Mouse (Mus musculus) embryonic stem cell, embryonic (primary cell): ENCODE data around the gene Plrg1.

Source experiments
- CTCF ChIA-PET, 4 experiments: fragments of 300-600 bp in 2 of 4; fragments of 350-600 bp in 2 of 4; sonication (Branson Sonifier 250); formaldehyde crosslinking; loops; one replicate each; lab custom pipeline; 2022; ENCODE audit warnings: inconsistent platforms in 2 of 4; lab: Charles Lee
- POLR2A ChIA-PET, 4 experiments: fragments of 300-600 bp in 2 of 4; fragments of 350-600 bp in 2 of 4; sonication (Branson Sonifier 250); formaldehyde crosslinking; loops; one replicate each; lab custom pipeline; 2022; ENCODE audit warnings: antibody characterized with exemption in 4 of 4, inconsistent platforms in 1 of 4; lab: Charles Lee

Plrg1 gene

GRCm38 (mm10) chr3:83055281-83056038 is at the start of gene Plrg1:
TSS of gene Plrg1 (plus strand) at chr3:83055522.
- CTCF ChIA-PET, result interaction anchor here in 2 of 4 experiments (0.8 to 4.2 kb wide), 12 partner anchors 12 to 178 kb away, joined by 3 to 34 read pairs (median 3); partner anchors contain the start of gene Fgg (in 1 of the 2)
- POLR2A ChIA-PET, result interaction anchor here in 3 of 4 experiments (0.6 to 1.8 kb wide), 25 partner anchors 10 to 694 kb away, joined by 3 to 18 read pairs (median 4); partner anchors contain the start of genes Fgg (in 2 of the 3) and Fga (in 1 of the 3)

GRCm38 (mm10) chr3:83007557-83007956 is 47.8 kb upstream of the Plrg1 start, which contains the start of gene Fgg:
TSS of gene Fgg (plus strand) at chr3:83007724.
- POLR2A ChIA-PET, result interaction anchor here (0.6 to 1.5 kb wide), 12 partner anchors 12 to 1444 kb away, joined by 3 to 9 read pairs (median 4); partner anchors contain the start of gene Plrg1 (in 2 of the 4)
- CTCF ChIA-PET, result interaction anchor here (0.6 to 1.1 kb wide), 11 partner anchors 9 to 239 kb away, joined by 3 to 10 read pairs (median 4); partner anchors contain the start of gene Plrg1 (in 1 of the 4)

DNA sequence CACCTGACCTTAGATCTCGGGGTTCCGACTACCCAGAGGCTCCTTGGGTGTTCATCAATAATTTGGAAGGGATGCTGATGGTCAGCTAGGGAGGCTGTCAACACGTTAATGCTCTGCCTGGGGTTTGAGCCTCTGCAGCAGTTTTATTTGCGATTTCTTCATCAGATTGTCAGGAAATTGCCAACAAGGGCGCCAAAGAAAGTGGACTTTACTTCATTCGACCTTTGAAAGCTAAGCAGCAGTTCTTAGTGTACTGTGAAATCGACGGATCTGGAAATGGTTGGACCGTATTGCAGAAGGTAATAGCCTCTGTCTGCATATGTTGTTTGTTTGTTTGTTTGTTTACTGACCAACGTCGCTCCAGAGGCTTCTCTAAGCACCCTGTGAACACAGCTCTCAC is 45.0 kb upstream of the Plrg1 start:
- ChIA-PET CTCF (interaction anchor here in 1 of 4 experiments (2.0 kb wide), 1 partner anchor 11 kb away, joined by 5 read pairs; no protein-coding TSS in a partner anchor), POLR2A (interaction anchor here in 1 of 4 experiments (0.7 kb wide), 1 partner anchor 895 kb away, joined by 3 read pairs; no protein-coding TSS in a partner anchor)

DNA sequence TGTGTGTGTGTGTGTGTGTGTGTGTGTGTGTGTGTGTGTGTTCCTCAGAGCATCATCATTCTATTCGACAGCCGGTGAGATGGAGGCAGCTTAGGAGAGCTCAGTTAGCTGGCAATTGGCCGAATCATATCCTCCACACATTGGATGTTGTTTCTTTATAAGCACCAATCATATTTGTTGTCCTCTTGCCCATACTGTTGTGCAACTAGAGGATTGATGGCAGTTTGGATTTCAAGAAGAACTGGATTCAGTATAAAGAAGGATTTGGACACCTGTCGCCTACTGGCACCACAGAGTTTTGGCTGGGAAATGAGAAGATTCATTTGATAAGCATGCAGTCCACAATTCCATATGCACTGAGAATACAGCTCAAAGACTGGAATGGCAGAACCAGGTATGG is 44.2 kb upstream of the Plrg1 start:
- POLR2A ChIA-PET, result interaction anchor here in 1 of 4 experiments (0.7 kb wide), 1 partner anchor 894 kb away, joined by 3 read pairs; no protein-coding TSS in a partner anchor
- CTCF ChIA-PET, result interaction anchor here in 1 of 4 experiments (2.0 kb wide), 1 partner anchor 12 kb away, joined by 5 read pairs; no protein-coding TSS in a partner anchor

DNA sequence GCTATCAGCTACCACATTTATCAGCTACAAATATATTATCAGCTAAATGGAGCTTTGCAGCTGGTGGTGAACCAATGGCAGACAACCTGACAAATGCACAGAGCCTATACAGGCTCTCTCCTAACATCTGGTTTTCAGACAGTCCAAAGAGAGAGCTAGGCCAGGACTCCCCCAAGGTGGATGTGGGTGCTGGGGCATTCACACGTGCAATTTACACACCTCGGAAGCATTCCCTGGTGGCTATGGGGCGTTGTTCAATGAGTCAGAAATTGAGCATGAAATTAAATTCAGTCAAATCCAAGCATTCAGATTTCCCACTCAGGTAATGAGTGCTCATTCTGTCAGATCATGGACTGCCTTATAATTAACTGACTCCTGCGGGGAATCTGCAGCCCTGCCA is 43.8 kb upstream of the Plrg1 start:
- CTCF ChIA-PET, result no interaction called here
- POLR2A ChIA-PET, result no interaction called here

DNA sequence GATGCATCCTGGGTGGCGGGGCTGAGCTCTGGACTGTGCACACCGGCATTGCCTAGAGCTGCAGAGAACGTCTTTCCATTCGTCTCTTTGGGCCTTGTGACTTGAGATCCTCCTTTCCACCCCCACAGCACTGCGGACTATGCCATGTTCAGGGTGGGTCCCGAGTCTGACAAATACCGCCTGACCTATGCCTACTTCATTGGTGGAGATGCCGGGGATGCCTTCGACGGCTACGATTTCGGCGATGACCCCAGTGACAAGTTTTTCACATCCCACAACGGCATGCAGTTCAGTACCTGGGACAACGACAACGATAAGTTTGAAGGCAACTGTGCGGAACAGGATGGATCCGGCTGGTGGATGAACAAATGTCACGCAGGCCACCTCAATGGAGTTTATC is 42.7 kb upstream of the Plrg1 start:
- CTCF ChIA-PET, result no interaction called here
- POLR2A ChIA-PET, result no interaction called here

DNA sequence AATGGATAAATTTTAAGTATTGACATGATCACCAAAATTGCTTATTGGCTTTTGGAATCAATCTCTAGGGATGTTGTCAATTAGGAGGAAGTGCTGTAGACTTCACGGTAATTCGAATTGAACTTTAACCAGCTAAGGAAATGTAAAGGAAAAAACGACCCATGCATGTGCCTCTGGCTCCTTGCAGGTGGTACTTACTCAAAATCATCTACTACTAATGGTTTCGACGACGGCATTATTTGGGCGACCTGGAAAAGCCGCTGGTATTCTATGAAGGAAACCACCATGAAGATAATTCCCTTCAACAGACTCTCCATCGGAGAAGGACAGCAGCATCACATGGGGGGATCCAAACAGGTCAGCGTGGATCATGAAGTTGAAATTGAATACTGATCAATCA is 41.4 kb upstream of the Plrg1 start:
- POLR2A ChIA-PET, result no interaction called here

DNA sequence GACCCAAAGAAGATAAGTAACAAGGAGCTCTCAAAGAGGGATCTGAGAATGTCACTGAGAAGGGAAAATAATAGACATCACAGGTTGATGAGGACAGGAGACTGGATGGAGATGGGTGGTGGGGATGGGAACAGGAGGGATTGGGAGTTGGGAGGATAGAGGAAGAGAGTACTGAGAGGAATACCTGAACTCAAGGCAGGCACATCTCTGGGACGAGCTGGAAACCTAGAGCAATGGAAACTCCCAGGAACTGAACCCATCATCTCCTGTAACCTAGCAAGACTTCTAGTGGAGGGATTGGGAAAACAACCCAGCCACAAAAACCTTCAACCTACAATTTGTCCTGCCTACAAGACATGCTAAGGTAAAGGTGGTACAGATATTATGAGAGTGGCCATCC is 39.1 kb upstream of the Plrg1 start:
- CTCF ChIA-PET, result no interaction called here

More for the DNA sequence above, 41.4 kb upstream of the Plrg1 start:
- CTCF ChIA-PET, result interaction anchor here in 1 of 4 experiments (0.6 kb wide), 1 partner anchor 56 kb away, joined by 3 read pairs; no protein-coding TSS in a partner anchor

GRCm38 (mm10) chr3:83020387-83020786 is 34.9 kb upstream of the Plrg1 start:
- ChIA-PET CTCF (interaction anchor here in 1 of 4 experiments (0.6 to 1.1 kb wide), 2 partner anchors 13 to 90 kb away, joined by 3 to 7 read pairs; partner anchors contain the start of gene Fgg), POLR2A (no interaction called here)

More for the DNA sequence above, 39.1 kb upstream of the Plrg1 start:
- POLR2A ChIA-PET, result no interaction called here

DNA sequence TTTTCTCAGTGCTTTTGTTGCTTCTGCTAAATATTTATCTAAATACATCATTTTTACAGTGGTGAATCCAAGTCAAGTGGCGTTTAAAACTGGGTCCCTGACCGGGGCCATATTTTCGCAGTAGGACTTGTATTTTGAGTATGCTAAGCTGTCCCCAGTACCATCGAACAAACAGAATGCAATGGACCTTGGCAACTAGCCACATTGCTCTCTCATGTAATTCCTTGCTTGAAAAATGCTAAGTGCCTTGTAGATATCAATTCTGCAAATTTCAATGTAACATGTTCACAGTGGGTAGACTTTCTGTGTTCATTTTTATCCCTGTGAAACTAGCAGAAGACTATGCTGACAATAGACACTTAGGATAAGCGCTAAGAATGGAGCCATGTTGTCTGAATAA is 34.1 kb upstream of the Plrg1 start:
- ChIA-PET CTCF (interaction anchor here in 1 of 4 experiments (1.1 kb wide), 1 partner anchor 89 kb away, joined by 3 read pairs; no protein-coding TSS in a partner anchor), POLR2A (no interaction called here)

DNA sequence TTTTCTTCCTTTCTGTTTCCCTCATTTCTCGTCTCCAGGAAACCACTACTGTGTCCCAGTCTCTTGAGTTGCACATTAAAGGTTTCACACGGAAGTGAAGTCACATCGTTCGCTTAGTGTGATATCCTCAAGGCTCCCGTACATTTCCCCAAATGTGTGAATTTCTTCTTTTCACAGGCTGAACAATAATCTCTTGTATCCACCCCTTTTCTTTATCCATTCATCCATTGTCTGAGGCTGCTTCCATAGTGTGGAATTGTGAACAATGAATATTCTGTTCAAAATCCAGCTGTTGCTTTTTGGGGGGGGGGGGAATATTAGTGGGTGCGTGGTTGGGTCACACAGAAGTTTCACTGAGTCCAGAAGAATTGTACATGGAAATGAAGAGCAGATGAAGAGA is 30.3 kb upstream of the Plrg1 start:
- POLR2A ChIA-PET, result interaction anchor here in 2 of 4 experiments (0.9 to 2.2 kb wide), 3 partner anchors 9 to 30 kb away, joined by 3 to 5 read pairs (median 4); partner anchors contain the start of gene Plrg1 (in 1 of the 2)
- CTCF ChIA-PET, result interaction anchor here in 1 of 4 experiments (1.3 kb wide), 1 partner anchor 29 kb away, joined by 3 read pairs; no protein-coding TSS in a partner anchor

DNA sequence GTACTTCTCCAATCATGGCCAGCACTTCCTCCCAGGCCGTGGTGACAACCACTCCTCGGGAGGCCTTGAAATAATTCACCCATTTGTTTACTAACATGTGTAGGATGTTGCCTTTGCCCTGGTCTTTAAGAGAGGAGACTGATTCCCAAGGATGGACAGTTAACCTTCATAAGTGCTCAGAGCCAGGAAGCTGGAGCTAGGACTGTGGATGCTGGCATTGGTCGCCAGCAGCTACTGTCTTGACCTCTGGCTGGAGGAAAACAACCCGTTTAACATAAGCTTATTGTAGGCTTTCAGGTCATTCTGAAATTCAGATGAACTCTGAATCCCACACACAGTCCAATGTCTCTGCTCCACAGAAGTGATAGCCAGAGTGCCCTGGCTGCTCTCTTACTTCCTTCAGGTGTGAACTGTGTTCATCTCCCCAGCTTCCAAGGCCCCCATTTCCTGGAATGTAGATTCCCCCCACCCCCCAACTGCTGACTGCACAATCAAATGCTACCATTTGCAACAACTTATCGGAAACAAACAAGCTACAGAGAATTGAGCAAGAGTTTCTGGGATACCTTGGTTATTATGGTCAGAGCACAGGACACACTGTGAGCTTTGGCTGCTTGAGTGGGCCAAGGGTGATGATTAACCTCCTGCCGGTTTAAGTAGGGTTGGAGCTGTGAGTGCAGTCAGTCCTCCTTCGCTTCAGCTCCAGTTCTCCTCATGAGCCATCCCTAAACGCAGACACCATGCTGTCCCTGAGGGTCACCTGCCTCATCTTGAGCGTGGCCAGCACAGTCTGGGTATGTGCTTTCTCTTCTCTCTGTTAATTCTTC is 29.6 kb upstream of the Plrg1 start, which contains the start of gene Fga:
Fga (plus strand) TSS at position 602 of the 827 bp plus-strand sequence.
- POLR2A ChIA-PET, result interaction anchor here in 2 of 4 experiments (0.6 to 2.2 kb wide), 5 partner anchors 9 to 240 kb away, joined by 3 to 5 read pairs (median 3); partner anchors contain the start of gene Plrg1 (in 1 of the 2)
- CTCF ChIA-PET, result interaction anchor here in 1 of 4 experiments (1.3 kb wide), 1 partner anchor 28 kb away, joined by 3 read pairs; no protein-coding TSS in a partner anchor

DNA sequence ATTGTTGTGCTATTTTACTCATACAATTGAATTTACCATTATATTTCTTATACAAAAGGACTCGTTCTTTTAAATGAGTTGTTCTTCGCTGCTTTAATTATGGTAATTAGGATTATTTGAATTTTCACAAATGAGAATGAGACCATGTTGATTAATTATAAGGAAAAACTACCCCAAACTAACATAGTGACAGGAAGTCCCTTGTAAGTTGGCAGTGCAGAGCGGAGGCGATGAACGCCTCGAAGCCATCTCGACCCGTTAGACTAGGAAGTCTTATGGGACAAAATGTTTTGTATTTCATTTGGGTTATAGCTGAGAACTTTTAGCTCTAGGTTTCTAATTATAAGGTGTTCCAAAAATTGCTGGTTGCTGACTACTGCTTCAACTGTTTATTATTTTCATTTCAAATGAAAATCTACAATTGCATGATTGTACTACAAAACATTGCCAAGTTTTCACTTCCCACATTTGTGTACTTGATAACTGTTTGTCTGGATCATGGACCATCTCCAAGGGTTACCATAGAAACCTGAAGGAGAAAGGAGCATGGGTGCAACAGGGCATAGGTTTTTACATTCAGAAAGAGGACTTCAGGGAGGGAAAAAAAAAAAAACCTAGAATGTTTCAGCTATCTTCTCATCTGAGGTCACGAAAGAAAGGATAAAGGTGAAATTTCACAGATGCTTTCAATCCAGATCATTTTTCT is 27.6 kb upstream of the Plrg1 start:
- POLR2A ChIA-PET, result no interaction called here
- CTCF ChIA-PET, result interaction anchor here in 1 of 4 experiments (0.6 kb wide), 1 partner anchor 186 kb away, joined by 3 read pairs; no protein-coding TSS in a partner anchor

DNA sequence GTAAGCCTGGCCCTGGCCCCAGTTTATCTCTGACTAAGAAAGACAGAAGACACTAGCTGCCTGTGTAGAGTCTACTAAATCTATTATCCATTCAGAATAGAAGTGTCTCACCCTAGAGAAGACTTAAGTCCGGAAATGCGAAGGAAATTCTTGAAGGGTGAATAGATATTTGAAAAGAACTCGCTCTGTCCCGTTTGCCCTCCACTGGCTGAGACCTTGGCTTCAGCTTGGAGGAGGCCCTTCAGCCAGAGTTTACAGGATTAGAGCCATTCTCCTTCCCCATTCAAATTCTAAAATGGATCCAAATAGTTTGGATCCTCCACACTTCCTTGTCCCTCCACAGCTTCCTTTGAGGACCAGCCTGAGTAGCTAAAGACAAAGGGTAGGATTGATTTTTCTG is 25.0 kb upstream of the Plrg1 start:
- POLR2A ChIA-PET, result interaction anchor here in 3 of 4 experiments (1.0 to 3.3 kb wide), 5 partner anchors 23 to 37 kb away, joined by 3 to 18 read pairs (median 6); partner anchors contain the start of genes Plrg1 (in 2 of the 3) and Fgg (in 1 of the 3)
- CTCF ChIA-PET, result interaction anchor here in 2 of 4 experiments (0.8 to 1.6 kb wide), 2 partner anchors 24 to 153 kb away, joined by 3 read pairs; no protein-coding TSS in a partner anchor

- CTCF ChIA-PET, result interaction anchor here in 1 of 4 experiments (1.1 kb wide), 1 partner anchor 77 kb away, joined by 3 read pairs; no protein-coding TSS in a partner anchor
- POLR2A ChIA-PET, result interaction anchor here in 1 of 4 experiments (0.6 kb wide), 2 partner anchors 163 to 1612 kb away, joined by 3 read pairs; no protein-coding TSS in a partner anchor
Measured at GRCm38 (mm10) chr3:83032746-83033308, 22.5 kb upstream of the Plrg1 start.

DNA sequence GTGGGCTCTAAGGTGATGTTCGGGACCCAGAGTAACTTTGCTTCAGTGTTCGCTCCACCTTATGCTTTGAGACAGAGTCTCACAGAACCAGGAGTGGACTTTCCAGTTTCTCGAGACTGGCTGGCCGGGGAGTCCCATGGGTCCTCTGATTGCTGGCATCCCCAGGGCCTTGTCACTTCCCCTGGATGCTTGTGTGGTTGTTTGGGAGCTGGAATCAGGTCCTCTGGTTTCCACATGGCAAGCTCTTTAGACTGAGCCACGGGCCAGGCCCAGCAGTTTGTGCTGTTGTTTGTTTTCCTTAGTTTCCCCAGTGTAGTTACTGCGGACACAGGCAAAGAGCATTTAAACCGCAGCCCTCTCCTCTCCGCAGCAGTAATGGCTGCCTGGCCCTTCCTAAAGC is 21.5 kb upstream of the Plrg1 start:
- POLR2A ChIA-PET, result interaction anchor here in 1 of 4 experiments (1.0 to 1.4 kb wide), 2 partner anchors 8 to 21 kb away, joined by 5 read pairs; partner anchors contain the start of gene Fga

More for the DNA sequence above, 21.5 kb upstream of the Plrg1 start:
- CTCF ChIA-PET, result interaction anchor here in 1 of 4 experiments (1.1 kb wide), 1 partner anchor 76 kb away, joined by 3 read pairs; no protein-coding TSS in a partner anchor
